Comparison of ENCODE assay signal across 20 mouse cellular contexts in genomic region chr4:117655500-117655863, GRCm38 (mm10). TPM values are rescaled to one million over a fixed set of nuclear protein-coding genes. Genes with fewer than 3 reads are reported as not detected.
DNase-seq lines count a peak whose midpoint lies in the region; ATAC-seq lines count a peak whose summit lies in the region.
"Had no signal": no experiment of that assay in that cellular context is flagged by ENCODE, and none has a peak within 500 bp of the region (broad histone marks: within the 10 kb centered on the region; RNA-seq: fewer than 3 reads in every experiment).

No protein-coding gene starts in this region.

- H3K36me3 ChIP-seq in neural tube, embryonic 15.5 days: no peaks in the 10 kb centered on the region
- H3K36me3 ChIP-seq in forebrain, embryonic 13.5 days (ENCODE audit: poor library complexity, severe bottlenecking): no peaks in the 10 kb centered on the region
- H3K36me3 ChIP-seq in limb, embryonic 10.5 days: peaks cover 3% of the 10 kb centered on the region
- H3K36me3 ChIP-seq: neural tube, embryonic 12.5 days had no signal

- DNase-seq in neural tube, embryonic 10.5 days (ENCODE audit: extremely low spot score, low spot score): peak; percentile 39
- peak; percentile 61 for DNase-seq in limb, embryonic 10.5 days (ENCODE audit: low spot score)
- no peak for DNase-seq in lung, adult 18-20 months
- DNase-seq in adrenal gland, adult (ENCODE audit: inconsistent age in 2 of 2, low spot score in 1 of 2): no peak
- no peak for DNase-seq in ovary, postnatal 10 days (ENCODE audit: low spot score)
- DNase-seq in layer of hippocampus, adult 11-12 months (ENCODE audit: low spot score): no peak
- DNase-seq: adrenal gland, adult 8-10 months; cerebellum, adult 9-11 months; heart, adult 2 months; heart, postnatal 10 days; layer of hippocampus, adult 9-11 months; thymus, adult 2 months had no signal

- ATAC-seq in neural tube, embryonic 15.5 days (ENCODE audit: low FRiP score): no peak
- ATAC-seq in forebrain, embryonic 13.5 days: no peak
- ATAC-seq: intestine, embryonic 15.5 days; lung, postnatal 0 days had no signal

- H3K9ac ChIP-seq in neural tube, embryonic 15.5 days (replicated peaks): no peak overlapping the region
- no peak overlapping the region for H3K9ac ChIP-seq in forebrain, embryonic 13.5 days
- H3K9ac ChIP-seq: embryonic facial prominence, embryonic 12.5 days; intestine, embryonic 15.5 days; neural tube, embryonic 12.5 days had no signal

- no peak overlapping the region for H3K4me3 ChIP-seq in neural tube, embryonic 15.5 days (replicated peaks)
- H3K4me3 ChIP-seq in forebrain, embryonic 13.5 days: no peak overlapping the region
- no peak overlapping the region for H3K4me3 ChIP-seq in limb, embryonic 10.5 days
- H3K4me3 ChIP-seq: embryonic facial prominence, embryonic 12.5 days; heart, adult 2 months; intestine, embryonic 15.5 days; neural tube, embryonic 12.5 days had no signal

- H3K4me1 ChIP-seq in neural tube, embryonic 15.5 days: peaks cover 44% of the 10 kb centered on the region
- H3K4me1 ChIP-seq in forebrain, embryonic 13.5 days: peaks cover 79% of the 10 kb centered on the region
- peaks cover 95% of the 10 kb centered on the region for H3K4me1 ChIP-seq in limb, embryonic 10.5 days

- 61% methylated on average over 5 of the region's 5 CpGs for WGBS in neural tube, embryonic 15.5 days
- 40% methylated on average over 5 of the region's 5 CpGs for WGBS in forebrain, embryonic 13.5 days
- WGBS in limb, embryonic 10.5 days: 8% methylated on average over 5 of the region's 5 CpGs

- no peak overlapping the region for H3K4me2 ChIP-seq in neural tube, embryonic 15.5 days
- H3K4me2 ChIP-seq in forebrain, embryonic 13.5 days: no peak overlapping the region
- H3K4me2 ChIP-seq: embryonic facial prominence, embryonic 12.5 days; intestine, embryonic 15.5 days; liver, embryonic 11.5 days; neural tube, embryonic 12.5 days had no signal

- no peaks in the 10 kb centered on the region for H3K9me3 ChIP-seq in neural tube, embryonic 15.5 days (replicated peaks)
- no peaks in the 10 kb centered on the region for H3K9me3 ChIP-seq in forebrain, embryonic 13.5 days (replicated peaks)
- H3K9me3 ChIP-seq in limb, embryonic 10.5 days (replicated peaks): no peaks in the 10 kb centered on the region
- H3K9me3 ChIP-seq: embryonic facial prominence, embryonic 12.5 days; intestine, embryonic 15.5 days; neural tube, embryonic 12.5 days had no signal

- no peaks in the 10 kb centered on the region for H3K27me3 ChIP-seq in neural tube, embryonic 15.5 days (replicated peaks)
- no peaks in the 10 kb centered on the region for H3K27me3 ChIP-seq in forebrain, embryonic 13.5 days
- H3K27me3 ChIP-seq in limb, embryonic 10.5 days (ENCODE audit: low read depth, poor library complexity, severe bottlenecking): no peaks in the 10 kb centered on the region
- H3K27me3 ChIP-seq: embryonic facial prominence, embryonic 12.5 days; intestine, embryonic 15.5 days; neural tube, embryonic 12.5 days had no signal

- no peak overlapping the region for H3K27ac ChIP-seq in neural tube, embryonic 15.5 days (replicated peaks)
- H3K27ac ChIP-seq in forebrain, embryonic 13.5 days: peak overlapping the region; percentile 83
- peak overlapping the region; percentile 82 for H3K27ac ChIP-seq in limb, embryonic 10.5 days
- H3K27ac ChIP-seq: heart, adult 2 months; intestine, embryonic 15.5 days; kidney, postnatal 0 days; neural tube, embryonic 12.5 days had no signal

RNA-seq across cellular contexts. Expression of gene Dmap1, which starts 26.6 kb away (rescaled TPM):
- polyA plus RNA-seq in neural tube, embryonic 15.5 days (2015; fragmentation: Nextera tagmentation; extraction: Ambion mirVana): 70.7 and 73.1 TPM in 2 replicates
- 73.6 and 76.7 TPM in 2 replicates for polyA plus RNA-seq in forebrain, embryonic 13.5 days (2015; fragmentation: Nextera tagmentation; extraction: Ambion mirVana)
- polyA plus RNA-seq in limb, embryonic 10.5 days (2016; fragmentation: Nextera tagmentation; extraction: Ambion mirVana): 89.7 and 92.2 TPM in 2 replicates

Comparison
In these comparisons a context has a peak if more than half of its experiments do, and no peak if none do; other contexts are left out.
1. DNase-seq: peak in neural tube, embryonic 10.5 days (single experiment) and limb, embryonic 10.5 days (single experiment); none in lung, adult 18-20 months (0 of 2), adrenal gland, adult (0 of 2), ovary, postnatal 10 days (single experiment) and layer of hippocampus, adult 11-12 months (single experiment).